Mouse (Mus musculus) ES-Bruce4 (cell line): ENCODE measurements around the gene Ccl12.

Experiments
- CTCF ChIP-seq: IDR thresholded peaks from one replicate; pipeline ENCODE4 v1.8.1; 2011; ENCODE audit warnings: low read depth, low read length
- EP300 ChIP-seq: IDR thresholded peaks from 2 replicates; pipeline ENCODE4 v1.6.1; 2011; ENCODE audit warnings: low read depth, low read length; ENCODE audit not compliant: insufficient read depth
- POLR2A ChIP-seq: IDR thresholded peaks from one replicate; pipeline ENCODE4 v1.8.1; 2011; ENCODE audit warnings: low read length; ENCODE audit not compliant: insufficient read depth

DNA sequence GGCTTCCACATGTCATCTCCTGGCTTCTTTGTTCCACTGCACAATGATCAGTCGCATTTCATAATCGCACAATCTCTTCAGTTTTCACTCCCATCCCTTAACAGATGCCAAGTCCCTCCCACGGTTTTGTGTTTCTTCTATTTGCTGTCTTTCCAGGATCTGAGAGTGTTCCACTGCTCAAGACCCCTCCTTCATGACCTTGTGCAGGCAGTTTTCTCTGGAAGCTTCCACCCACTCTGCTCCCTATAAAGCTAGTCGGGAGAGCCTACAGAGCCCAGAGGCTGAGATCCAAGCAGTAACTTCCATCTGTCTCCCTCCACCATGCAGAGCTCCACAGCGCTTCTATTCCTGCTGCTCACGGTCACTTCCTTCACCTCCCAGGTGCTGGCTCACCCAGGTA lies 44.0 kb upstream of the Ccl12 start, which contains the start of gene Ccl11:
- TF ChIP-seq POLR2A (no peak), CTCF (no peak), EP300 (no peak)
